Mouse (Mus musculus): ENCODE measurements around the gene Rps12.

The Rps12 gene

GRCm38 (mm10) chr10:23784121-23784520 lies 3.0 kb downstream of the Rps12 start:
- no peak for DNase-seq

- no peak for DNase-seq
Measured at GRCm38 (mm10) chr10:23783493-23783884, 3.6 kb downstream of the Rps12 start.

GRCm38 (mm10) chr10:23782855-23783492 lies 4.1 kb downstream of the Rps12 start:
- no peak for DNase-seq

- no peak for DNase-seq
Measured at GRCm38 (mm10) chr10:23781760-23782735, 5.0 kb downstream of the Rps12 start.

GRCm38 (mm10) chr10:23780539-23781275 lies 6.4 kb downstream of the Rps12 start:
- DNase-seq: no peak

- no peak for DNase-seq
Measured at GRCm38 (mm10) chr10:23777288-23777945, 9.7 kb downstream of the Rps12 start.

- no peak for DNase-seq
Measured at GRCm38 (mm10) chr10:23754166-23754565, 32.9 kb downstream of the Rps12 start.

Measured in kidney, postnatal 4 days (tissue).